8 mouse cellular contexts compared by ENCODE assay signal in the genomic region with DNA sequence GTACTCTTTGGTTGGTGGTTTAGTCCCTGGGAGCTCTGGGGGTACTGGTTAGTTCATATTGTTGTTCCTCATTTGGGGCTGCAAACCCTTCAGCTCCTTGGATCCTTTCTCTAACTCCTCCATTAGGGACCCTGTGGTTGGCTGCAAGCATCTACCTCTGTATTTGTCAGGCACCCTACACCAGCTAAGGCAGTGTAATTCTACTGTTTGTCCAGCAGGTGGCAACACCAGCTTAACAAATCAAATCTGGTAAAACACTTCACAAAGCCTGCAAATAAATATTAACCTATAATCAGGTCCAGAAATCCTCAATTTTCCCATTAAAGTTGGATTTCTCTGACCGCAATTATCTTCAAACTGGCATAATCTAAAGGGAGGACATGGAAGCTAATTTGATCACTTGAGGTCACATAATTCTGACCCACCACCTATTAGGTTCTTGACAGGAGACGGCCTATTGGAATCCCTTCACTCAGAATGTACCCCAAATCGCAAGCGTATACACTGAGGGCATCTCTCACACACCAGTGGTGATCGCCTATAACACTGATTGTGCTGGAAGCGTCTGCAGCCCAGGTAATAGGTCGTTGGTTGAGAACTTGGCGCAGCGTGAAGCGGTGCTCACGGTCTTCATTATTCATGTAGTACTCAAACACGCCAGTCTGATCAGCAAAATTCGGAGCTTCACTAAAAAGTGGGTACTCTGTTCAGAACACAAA. TPM values are rescaled to one million over a fixed set of nuclear protein-coding genes. Genes with fewer than 3 reads are reported as not detected.
A peak's percentile ranks its signal among the peaks of the same experiment; 100 is the strongest.
DNase-seq lines count a peak whose midpoint lies in the region; ATAC-seq lines count a peak whose summit lies in the region.
"Had no signal": no experiment of that assay in that cellular context is flagged by ENCODE, and none has a peak within 500 bp of the region (broad histone marks: within the 10 kb centered on the region; RNA-seq: fewer than 3 reads in every experiment).

No protein-coding gene starts in this region.

- H3K4me2 ChIP-seq in embryonic facial prominence, embryonic 11.5 days (ENCODE audit: low read depth, low read length) = no peak overlapping the region
- H3K4me2 ChIP-seq in stomach, embryonic 14.5 days (replicated peaks; ENCODE audit: low read depth, low read length) = no peak overlapping the region
- H3K4me2 ChIP-seq: heart, embryonic 15.5 days had no signal

- H3K36me3 ChIP-seq in embryonic facial prominence, embryonic 11.5 days (replicated peaks; ENCODE audit: control insufficient read depth, insufficient read depth, low read depth, low read length) = no peaks in the 10 kb centered on the region; the same call in none of the 2 replicates
- no peaks in the 10 kb centered on the region for H3K36me3 ChIP-seq in stomach, embryonic 14.5 days (ENCODE audit: control insufficient read depth, insufficient read depth, low read length)
- H3K36me3 ChIP-seq: heart, embryonic 15.5 days had no signal

- H3K4me3 ChIP-seq in embryonic facial prominence, embryonic 11.5 days (ENCODE audit: low read depth, low read length) = no peak overlapping the region
- H3K4me3 ChIP-seq in stomach, embryonic 14.5 days (ENCODE audit: low read depth, low read length) = no peak overlapping the region
- H3K4me3 ChIP-seq: heart, embryonic 15.5 days had no signal

- no peaks in the 10 kb centered on the region for H3K9me3 ChIP-seq in embryonic facial prominence, embryonic 11.5 days (replicated peaks; ENCODE audit: control insufficient read depth, low read length)
- no peaks in the 10 kb centered on the region for H3K9me3 ChIP-seq in stomach, embryonic 14.5 days (ENCODE audit: control insufficient read depth, low read depth, low read length)
- H3K9me3 ChIP-seq: heart, embryonic 15.5 days had no signal

- H3K27ac ChIP-seq in embryonic facial prominence, embryonic 11.5 days (replicated peaks; ENCODE audit: low read depth, low read length) = no peak overlapping the region
- no peak overlapping the region for H3K27ac ChIP-seq in stomach, embryonic 14.5 days (ENCODE audit: low read length)
- H3K27ac ChIP-seq: heart, embryonic 15.5 days had no signal

- H3K9ac ChIP-seq in embryonic facial prominence, embryonic 11.5 days (replicated peaks; ENCODE audit: low read length) = no peak overlapping the region
- no peak overlapping the region for H3K9ac ChIP-seq in stomach, embryonic 14.5 days (replicated peaks; ENCODE audit: low read depth, low read length)
- H3K9ac ChIP-seq: heart, embryonic 15.5 days had no signal

- peaks cover 2% of the 10 kb centered on the region; the same call in 1 of the 2 replicates for H3K4me1 ChIP-seq in embryonic facial prominence, embryonic 11.5 days (ENCODE audit: control insufficient read depth, insufficient read depth, low read length)
- no peaks in the 10 kb centered on the region for H3K4me1 ChIP-seq in stomach, embryonic 14.5 days (ENCODE audit: control insufficient read depth, insufficient read depth, low read length)

- WGBS in embryonic facial prominence, embryonic 11.5 days = 76% methylated on average over 13 of the region's 13 CpGs
- 93% methylated on average over 13 of the region's 13 CpGs for WGBS in stomach, embryonic 14.5 days

- peak; percentile 18 for DNase-seq in right cerebral cortex, adult 18-20 months
- DNase-seq in right cerebral cortex, postnatal 4 days = no peak
- peak; percentile 68 for DNase-seq in ZHBTc4 (ENCODE audit: low read depth, low spot score)
- peak; percentile 74 for DNase-seq in embryonic facial prominence, embryonic 11.5 days (ENCODE audit: low spot score)
- peak; percentile 76 for DNase-seq in induced T-regulatory cell, adult 2 months (ENCODE audit: low read depth)
- peak; percentile 23 for DNase-seq in lung, postnatal 25 days (ENCODE audit: low spot score)

- no peaks in the 10 kb centered on the region for H3K27me3 ChIP-seq in embryonic facial prominence, embryonic 11.5 days (ENCODE audit: control insufficient read depth, insufficient read depth, low read length)
- no peaks in the 10 kb centered on the region for H3K27me3 ChIP-seq in stomach, embryonic 14.5 days (ENCODE audit: control insufficient read depth, insufficient read depth, low read length)
- H3K27me3 ChIP-seq: heart, embryonic 15.5 days had no signal

- peak; percentile 27; the same call in 1 of the 2 replicates for ATAC-seq in embryonic facial prominence, embryonic 11.5 days (replicated peaks; ENCODE audit: insufficient number of reproducible peaks, low FRiP score, low TSS enrichment, low read depth)
- 0 out of 2 replicates have a peak, but pooled peaks have one; percentile 42 for ATAC-seq in stomach, embryonic 14.5 days (ENCODE audit: insufficient number of reproducible peaks, insufficient read depth, low FRiP score, low read depth)

RNA-seq across cellular contexts. Expression of a gene that starts 46.6 kb away (rescaled TPM):
- 11.3 and 12.4 TPM in 2 replicates for polyA plus RNA-seq in embryonic facial prominence, embryonic 11.5 days (2014; fragmentation: Nextera tagmentation; extraction: Ambion mirVana)
- polyA plus RNA-seq in stomach, embryonic 14.5 days (2014; fragmentation: Nextera tagmentation; extraction: Ambion mirVana) = 9.2 and 9.3 TPM in 2 replicates

RNA-seq across cellular contexts. Expression of a gene that starts 55.8 kb away (rescaled TPM):
- 0.26 and 0.45 TPM in 2 replicates for polyA plus RNA-seq in embryonic facial prominence, embryonic 11.5 days (2014; fragmentation: Nextera tagmentation; extraction: Ambion mirVana)
- 2.0 and 2.5 TPM in 2 replicates for polyA plus RNA-seq in stomach, embryonic 14.5 days (2014; fragmentation: Nextera tagmentation; extraction: Ambion mirVana)
